Mouse (Mus musculus) mature B cell (primary cell): ENCODE data around the gene 9130023H24Rik.

Experiments used
- in situ Hi-C: fragments of 300-500 bp; cut with MboI; formaldehyde crosslinking; loops from 2 replicates; pipeline ENCODE4 v1.14.3; 2019

The 9130023H24Rik gene

GRCm38 (mm10) chr7:128201607-128202006 lies 36.2 kb downstream of the 9130023H24Rik start:
- in situ Hi-C loops, result loop anchor here (10.0 kb wide), 1 partner anchor 207 kb away; the partner anchor contains the start of gene Pycard
